Mouse (Mus musculus): ENCODE data around the gene Pnma5.
"Not testable (repeated sequence)": the region's sequence is repeated elsewhere in the genome, so short reads cannot be mapped to it uniquely, and the experiment has no call there.

The Pnma5 gene

DNA sequence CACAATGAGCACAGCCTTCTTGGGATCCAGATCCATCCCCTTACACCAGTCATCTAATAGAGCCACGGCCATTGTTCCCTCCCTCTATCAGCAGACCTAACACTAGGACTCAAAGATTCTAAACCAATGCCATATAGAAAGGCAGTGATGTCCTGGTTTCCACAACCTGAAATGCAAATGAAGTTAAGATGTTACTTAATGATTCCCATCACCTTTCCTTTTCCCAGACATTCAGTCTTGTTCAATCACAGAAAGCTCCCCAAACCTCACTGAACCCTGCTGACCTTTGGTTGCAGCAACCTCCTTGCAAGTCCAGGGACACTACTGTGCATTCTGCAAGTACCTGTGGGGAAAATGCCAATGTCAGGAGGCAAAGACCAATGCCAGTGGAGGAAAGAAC, at the start of gene Pnma5:
Pnma5 (minus strand) TSS at position 101 of the 400 bp plus-strand sequence.
- DNase-seq: no peak

DNA sequence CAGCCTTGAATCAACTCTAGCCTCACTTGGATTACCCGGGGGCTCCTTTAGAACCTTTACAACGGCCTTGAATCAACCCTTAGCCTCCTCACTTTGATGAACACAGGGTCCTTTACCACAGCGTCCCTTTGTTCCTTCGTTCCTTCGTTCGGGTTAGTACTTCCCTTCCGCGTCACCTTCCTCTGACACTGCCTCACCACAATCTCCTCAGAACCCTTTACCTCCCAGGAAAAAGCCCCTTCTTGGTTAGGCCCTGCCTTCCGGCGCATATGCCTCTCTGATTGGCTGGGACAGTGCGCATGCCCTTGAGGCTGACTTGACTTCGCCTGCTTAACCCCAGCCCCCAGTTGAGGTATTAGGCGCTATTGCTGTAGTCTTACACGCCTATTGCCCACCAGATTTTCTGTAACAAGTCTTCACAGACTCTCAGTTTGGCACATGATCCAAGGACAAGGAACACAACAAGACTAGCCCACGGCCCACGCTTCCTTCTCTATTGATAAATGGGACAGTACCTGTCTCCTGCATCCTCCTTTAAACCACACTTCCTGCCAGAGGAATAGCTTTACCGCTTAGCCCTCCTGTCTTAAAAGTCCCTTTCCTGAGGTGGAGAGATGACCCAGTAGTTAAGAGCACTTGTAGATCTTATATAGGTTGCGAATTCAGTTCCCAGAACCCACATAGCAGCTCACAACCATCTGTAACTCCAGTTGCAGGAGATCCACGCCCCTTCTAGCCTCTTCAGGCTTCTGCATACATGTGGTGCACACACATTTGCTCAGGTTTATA, 45.6 kb upstream of the Pnma5 start, which contains the start of gene Xlr4a:
Xlr4a (minus strand) TSS at position 212 of the 789 bp plus-strand sequence.
- not testable (repeated sequence) for DNase-seq

DNA sequence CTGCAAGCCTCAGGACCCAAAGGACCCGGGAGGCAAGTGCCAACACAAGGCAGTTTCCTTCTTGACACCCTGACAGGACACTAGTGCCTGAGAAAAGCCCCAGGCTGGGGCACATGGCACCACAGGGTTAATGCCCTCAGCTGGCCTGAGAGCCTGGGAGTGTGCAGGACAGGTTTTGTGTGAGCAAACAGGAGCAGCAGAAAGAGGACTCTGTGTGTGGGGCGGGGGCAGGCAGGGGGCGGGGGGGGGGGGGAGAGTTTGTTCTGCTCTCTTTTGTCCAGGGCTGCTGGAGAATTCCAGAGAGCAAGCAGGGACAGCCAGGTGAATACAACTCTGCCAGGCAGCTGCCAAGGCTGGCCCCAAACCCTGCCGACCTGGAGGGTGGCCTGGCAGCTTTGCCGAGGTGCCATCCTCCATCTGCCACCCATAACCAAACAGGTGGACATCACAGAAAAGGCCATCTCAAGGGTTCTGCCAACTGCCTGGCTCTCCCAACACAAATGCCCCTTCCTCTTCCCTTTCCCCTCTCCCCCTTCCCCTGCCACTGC, 29.9 kb upstream of the Pnma5 start:
- not testable (repeated sequence) for DNase-seq

DNA sequence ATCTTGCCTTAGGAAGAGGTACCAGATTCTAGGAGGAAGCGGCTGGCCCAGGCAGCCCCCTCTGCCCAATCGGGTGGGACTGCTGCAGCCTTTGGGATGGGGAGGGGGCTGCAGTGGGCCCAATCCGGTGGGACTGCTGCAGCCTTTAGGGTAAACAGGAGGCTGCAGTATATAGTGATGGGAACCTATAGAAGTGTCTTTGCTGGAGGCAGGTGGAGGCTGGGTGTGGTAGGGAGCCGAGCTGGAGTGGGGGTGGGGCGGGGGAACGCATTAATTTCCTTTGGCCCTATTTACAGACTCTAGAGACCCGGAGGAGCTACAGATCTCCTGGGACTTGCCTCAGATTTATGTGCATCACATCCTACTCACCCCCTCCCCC, 27.5 kb upstream of the Pnma5 start, which contains the start of gene Pnma3:
Pnma3 (plus strand) TSS at position 373 of the 379 bp plus-strand sequence.
- DNase-seq: no peak

DNA sequence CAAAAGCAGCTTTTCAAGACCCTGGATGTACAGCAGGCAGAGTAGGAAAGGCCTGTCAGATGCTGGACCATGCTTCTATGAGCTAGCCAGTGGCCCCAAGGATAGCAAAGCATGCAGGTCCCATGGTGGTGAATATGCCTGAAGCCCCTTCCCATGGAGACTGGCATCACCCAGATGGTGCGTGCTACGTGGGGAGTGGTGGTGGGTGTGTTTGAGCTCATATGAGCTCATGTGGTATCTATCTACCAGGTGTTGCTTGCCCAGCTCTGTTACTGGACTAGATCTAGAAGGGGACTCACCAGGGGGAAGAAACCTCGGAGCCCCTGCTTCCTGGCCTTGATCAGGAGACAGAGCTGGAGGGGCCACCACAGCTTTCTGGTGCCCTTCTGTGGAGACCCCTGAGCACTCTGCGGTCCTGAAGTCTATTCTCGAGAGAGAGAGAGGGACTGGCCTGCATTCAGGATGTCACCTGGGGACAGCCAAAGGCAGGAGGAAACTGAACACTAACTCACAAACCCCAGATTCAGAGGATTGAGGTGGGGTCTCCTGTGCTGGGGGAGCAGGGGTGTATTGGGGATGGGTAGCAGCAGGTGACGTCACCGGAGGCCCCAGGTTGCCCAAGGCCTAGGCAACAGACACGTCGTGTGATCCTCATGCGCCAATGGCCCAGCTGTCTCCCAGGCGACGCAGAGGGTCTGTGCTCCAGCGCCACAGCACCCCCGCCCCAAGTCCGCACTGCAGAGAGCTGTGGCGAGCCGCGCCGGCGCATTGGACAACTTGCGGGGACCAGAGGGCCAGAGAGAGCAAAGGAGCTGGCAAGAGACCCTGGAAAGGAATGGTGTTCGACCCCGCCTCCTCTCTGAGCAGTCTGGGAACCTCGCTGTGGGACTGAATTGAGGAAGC, 26.9 kb upstream of the Pnma5 start:
- DNase-seq: peak; percentile 62

DNA sequence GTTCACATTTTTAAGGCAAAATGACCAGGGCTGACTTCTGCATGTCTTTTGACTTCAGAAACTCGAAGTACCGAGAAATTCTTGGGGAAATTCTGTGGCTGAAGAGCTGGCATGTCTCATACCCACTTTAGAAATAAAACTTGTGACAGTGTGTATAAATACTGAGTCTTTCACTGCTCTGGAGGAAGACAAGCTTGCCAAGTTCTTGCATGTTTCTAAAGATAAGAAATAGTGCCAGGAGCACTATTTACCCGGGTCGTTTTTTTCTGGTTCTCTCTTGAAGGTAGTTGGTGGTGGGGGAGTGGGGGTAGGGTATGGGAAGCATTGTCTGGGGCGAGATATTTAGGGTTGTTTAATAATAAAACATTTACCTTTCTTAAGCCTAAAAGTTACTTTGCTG, 25.4 kb upstream of the Pnma5 start:
- no peak for DNase-seq

DNA sequence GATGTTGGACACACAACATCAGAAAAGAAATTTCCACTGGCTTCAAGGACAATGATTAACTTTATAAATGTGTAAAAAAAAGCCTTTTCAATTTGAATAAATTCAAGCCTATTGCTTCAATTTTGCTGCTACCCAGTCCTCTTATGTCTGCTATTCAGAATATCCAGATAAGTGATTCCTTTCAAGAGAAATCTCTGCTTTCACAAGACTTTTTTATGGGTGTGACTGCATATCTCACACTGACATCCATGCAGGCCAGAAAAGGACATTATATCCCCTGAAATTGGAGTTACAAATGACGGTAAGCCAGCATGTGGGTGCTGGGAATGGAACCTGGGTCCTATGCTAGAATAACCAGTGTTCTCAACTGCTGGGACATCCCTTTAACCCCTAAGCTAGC, 24.6 kb upstream of the Pnma5 start:
- no peak for DNase-seq

DNA sequence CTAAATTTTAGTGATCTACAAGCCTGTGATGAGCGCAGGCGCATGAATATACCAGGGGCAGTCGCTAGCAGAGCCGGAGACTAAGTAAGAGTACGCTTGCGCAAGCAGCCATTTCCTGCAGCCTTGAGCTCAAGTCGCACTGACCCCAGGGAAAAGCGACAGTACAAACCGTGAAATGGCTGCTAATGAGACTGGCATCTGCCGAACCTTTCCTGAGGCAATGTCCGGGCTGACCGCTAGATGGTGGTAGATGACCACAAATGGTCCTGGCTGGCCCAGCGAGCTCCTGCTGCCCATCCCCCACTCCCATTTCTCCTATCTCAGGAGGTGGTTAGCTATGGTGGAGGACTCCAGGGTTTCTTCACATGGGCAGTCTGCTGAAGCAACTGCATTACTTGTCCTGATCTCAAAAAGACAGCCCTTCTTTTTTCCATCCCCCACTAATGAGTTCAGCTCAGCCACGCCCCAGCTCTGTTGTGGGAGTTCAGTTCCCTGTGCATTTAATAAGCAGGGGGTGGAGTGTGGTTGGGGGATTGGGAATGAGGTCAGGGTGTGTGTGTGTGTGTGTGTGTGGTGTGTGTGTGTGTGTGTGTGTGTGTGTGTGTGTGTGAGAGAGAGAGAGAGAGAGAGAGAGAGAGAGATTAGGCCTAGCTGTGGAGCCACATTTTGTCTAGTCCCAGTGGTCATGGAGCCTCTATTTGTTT, 17.1 kb upstream of the Pnma5 start:
- DNase-seq: peak; percentile 96

DNA sequence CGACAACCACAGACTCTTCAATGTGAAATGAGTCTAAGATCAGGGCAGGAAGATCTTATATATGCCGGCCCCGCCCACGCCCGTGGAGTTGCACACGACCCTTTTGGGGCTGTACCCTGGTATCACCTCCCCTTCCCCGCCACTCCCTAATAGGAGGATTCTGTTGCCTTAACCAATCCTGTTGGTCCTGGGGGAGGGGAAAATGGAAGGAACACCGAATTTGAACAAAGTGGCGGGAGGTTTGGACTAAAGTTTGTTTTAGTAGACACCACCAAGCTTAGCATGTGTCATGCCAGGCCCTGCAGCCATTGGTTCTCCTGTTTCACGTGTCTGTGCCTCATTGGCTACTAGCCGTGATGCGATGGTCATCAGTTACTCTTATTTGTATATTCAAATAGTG, 2.8 kb upstream of the Pnma5 start:
- no peak for DNase-seq

DNA sequence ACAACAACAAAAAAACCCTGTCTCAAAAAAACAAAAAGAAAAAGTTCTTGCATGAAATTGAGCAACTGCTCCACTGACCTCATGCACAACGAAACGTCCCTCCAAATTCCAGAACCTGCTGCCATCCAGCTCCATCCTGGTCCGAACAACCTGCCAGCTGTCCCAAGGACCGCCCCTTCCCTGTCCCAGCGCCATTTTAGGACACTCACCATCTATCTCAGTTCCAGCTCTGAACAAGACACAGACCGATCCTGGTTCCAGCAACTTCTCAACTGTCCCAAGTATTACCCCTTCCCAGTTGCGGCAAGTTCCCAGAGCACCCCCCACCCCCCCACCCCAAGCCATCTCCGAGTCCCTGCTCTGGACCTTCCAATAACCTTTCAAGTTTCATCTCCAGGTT, 1.9 kb upstream of the Pnma5 start:
- no peak for DNase-seq

DNA sequence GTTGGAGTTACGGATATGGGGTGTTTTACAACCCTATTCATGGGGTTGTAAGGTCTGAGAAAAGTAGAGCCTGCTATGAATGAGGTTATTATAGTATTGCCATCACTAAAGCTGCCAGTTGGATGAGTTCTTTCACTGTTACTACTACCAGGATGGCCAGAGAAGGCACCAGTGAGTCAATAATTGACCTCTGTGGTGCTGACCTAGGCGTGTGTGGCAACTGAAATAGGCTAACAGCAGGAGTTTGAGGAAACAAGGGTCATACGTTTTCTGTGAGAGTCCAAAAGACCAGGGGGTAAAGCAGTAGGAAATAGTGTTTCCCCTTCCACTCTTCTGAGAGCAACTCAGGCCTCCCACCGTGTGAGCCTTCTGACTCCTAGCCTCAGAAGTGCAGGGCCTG, 24.1 kb downstream of the Pnma5 start:
- no peak for DNase-seq

DNA sequence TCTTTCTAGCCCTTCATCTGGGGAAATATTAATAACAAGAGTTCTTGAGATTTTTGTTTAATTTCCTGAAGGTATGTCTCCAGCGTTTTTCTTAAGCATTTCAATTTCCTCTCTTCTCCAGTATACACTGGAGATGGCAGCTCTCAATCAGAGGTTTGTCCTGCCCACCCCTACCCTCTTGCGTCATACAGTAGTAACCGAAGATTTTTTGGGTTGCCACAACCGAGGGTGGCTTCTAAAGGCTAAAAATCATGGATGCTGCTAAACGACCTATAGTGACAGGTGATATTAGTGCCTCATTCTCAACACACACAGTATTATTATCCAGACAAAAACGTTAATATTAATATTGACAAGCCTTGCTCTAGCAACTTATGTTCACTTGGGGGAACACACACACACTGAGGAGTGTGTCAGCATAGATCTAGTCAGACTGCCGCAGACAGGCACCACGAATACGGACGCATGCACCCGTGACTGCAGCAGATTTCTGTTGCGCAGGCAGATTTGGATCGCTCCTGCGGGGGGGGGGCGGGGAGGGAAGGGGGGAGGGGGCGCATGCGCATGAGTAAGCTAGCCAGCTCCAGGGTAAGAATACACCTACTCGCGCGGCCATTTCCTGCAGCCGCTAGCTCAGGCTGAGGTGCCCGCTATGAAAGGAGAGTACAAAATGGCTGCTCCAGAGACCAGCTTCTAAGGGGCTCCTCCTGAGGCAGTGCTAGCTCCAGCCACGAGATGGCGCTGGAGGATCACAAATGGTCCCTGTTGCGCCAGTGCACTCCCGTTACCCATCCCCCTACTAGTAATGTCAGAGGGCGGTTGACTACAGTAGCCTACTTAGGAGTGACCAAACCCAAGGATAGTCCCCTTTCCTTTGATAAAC, 29.1 kb downstream of the Pnma5 start:
- DNase-seq: peak; percentile 95

DNA sequence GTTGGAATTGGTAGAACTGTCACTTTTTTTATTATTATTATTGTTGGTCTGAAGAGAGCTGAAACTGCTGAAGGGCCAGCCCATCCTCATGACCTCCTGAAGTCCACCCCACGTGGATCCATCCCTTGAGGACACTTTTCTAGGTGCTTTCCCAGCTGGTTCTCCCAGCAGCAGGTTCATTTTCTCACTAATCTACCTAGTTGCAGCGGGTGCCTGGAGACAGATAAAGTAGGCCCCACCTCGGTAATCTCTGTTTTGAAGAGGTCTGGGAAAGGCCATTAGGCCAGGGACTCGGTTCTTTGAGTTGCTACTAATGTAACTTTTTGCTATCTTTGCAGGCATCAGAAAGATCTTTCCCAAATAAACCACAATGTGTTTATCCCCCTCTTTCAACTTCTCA, 31.2 kb downstream of the Pnma5 start:
- DNase-seq: no peak

DNA sequence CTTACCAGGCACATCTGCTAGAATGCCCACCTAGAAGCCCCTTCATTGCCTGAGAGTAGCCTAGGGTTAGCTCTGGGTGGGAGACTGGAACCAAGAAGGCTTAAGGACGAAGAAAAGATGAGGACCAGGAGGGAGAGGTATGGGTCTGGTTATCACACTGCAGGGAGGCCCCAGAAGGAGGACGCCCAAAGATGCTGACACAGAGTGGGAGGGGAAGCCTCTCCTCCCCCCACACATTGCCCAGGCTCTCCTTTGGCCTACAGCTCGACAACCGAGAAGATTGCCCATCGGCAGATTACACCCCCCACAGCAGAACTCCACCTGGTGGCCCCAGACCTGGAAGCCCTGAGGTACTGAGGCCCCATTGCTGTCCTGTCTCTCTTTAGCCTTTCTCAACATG, 33.8 kb downstream of the Pnma5 start:
- DNase-seq: no peak

DNA sequence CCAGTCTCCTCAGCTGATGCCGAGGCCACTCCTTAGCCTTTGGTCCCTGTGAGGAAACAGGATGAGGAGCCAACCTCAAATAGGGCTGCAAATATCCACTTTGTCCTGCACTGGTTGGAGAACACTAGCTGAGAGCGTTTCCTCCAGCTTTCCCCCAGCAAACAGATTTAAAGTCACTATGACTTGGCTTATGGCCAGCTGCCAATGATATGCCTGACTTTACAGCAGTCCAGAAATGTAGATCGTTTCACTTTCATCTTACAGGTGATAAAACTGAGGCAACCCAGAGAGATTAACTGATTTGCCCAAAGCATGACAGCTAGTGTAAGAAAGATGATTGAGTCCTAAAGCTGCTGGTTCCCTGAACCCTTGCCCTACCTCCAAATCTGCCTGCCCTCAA, 41.4 kb downstream of the Pnma5 start:
- no peak for DNase-seq

DNA sequence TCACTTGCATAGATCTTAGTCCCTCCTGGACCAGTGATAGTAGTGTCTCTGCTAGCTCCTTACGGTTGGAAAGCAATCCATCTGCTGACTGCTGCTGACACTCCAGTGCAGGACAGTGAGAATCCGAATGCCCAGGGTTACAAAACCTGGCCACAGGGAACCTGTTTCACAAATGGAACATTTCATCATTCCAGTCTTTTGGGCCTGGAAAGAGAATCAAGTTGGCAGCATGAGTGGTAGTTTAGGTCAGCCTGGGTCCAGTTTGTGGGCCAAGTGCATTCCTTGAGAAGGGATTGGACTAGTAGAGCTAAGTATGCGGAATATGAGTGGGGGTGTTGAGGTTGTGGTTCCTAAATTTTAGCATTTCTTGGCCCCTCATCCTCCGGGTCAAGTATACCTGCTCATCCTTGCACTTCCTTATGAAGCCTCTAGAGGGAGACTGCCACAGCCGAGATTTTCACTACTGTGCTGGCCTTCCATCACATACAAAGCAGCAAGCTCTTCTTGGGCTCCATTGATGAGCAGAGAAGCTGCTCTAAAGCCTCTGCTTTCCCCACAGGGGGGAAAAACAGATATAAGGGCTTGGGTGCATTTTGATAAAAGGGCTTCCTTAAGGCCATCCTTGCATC, 44.5 kb downstream of the Pnma5 start:
- DNase-seq: peak; percentile 29

DNA sequence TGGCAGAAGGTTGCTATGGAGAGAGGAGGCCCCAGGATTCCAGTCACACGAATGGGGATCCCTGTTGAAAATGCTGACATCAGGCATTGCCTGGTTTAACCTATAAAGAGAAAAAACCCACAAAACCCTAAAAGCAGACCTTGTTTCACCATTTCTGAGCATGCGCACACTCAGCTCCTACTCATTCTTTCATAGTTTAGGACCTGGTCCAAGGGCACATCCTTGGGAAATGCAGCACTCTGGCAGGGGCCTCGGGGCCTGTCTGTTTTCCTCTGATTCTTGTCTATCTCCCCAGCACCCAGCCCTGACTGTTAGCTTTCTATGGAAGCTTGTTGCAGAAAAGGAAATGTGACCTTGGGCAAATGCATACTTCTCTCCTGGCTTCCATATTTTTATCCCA, 46.3 kb downstream of the Pnma5 start:
- DNase-seq: no peak

DNA sequence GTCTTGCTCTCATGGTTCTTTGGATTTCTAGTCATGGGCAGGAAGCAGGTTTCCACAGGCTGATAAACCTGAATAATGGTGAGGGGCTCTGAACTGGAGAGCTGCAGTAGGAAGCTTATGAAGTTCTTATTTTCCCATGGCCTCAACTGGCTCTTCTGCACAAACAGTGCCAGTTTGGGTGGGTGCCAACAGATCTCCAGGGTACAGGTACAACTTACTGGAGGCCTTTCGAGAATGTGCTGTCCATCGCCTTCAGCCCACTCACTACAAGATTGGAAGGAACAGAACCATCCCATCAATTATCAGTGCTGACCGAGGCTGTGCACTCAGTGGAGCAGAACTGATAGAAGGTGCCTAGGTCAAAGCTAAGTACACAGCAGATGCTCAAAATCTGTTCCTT, 48.5 kb downstream of the Pnma5 start:
- no peak for DNase-seq

DNA sequence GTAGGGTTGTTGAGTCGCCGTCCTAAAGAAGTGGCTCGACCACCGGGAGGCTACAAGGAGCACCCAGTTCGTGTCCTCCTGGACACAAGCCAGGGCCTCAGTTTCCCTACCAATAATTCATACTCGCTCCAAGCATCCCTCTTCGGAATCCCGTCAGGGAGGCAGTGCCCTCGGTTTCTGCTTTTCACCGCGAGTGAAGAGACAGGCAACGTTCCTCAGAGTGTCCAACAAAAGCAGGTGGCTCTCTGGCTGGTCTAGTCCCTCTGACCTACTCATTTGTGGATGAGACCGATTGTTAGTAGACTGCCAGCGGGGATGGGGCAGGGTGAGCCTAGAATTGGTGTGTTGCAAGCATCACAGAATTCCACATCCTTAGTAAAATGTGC, 49.4 kb downstream of the Pnma5 start:
- no peak for DNase-seq

DNA sequence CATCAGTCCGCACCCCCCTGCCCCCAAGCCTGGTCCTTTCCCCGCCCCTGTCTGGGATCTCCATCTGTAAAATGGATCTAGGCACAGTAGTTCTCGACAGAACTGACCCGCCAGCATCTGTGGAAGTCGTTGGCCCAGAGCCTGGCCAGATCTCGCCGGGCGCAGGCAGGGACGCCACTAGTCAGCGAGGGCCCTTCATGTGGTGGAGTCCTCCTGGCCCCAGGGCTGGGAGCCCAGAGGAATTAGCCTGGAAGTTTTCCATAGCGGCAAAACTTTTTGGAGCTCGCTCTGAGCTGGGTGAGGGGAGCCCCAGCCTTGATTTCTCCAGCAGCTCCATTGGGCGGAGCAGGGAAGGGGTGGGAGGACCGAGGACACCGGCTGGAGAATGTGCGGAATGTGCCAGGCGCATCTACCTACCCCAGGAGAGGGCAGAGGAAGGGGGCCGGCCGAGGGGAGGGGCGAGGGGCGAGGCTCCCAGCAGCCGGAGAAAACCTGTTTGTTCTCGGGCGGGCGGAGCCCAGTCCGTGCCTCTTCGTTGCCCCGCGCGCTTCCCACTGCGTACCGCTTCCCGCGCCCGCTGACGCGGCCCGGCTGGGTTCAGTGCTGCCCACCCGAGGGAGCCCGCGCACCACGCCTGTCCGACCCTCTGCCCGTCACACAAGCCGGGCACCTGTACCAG, 49.9 kb downstream of the Pnma5 start, which contains the start of gene Zfp185:
Zfp185 (plus strand) TSS at position 499 of the 679 bp plus-strand sequence.
- DNase-seq: peak; percentile 59

DNA sequence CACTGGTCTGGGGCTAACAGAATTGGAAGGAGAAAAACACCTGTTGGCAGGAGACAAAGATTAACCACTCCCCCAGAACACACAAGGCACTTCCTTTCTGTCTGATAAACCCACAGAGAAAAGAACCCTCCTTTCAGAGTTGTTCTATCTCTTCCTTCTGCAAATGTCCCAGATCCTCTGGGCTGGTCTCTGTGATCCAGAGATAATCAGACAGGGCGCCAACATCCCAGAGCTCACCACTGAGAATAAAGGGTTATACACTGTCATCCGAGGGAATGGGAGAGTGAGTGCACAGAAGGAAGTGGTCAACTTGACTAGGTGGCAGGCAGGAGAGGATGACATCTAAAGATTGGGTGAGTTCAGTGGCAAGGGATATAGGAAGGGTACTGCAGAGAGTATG, 51.3 kb downstream of the Pnma5 start:
- DNase-seq: no peak
